Mouse (Mus musculus) small intestine, adult 2 months (tissue): ENCODE data around the gene Slc25a40.

Experiments
- CTCF ChIP-seq: fragments of 200-500 bp; IDR thresholded peaks from 2 replicates; pipeline ENCODE4 v1.5.1; 2012; ENCODE audit warnings: low read depth, mild to moderate bottlenecking, control low read depth, inconsistent platforms, low read length, moderate library complexity, mixed read lengths; ENCODE audit not compliant: insufficient replicate concordance, insufficient read length; ENCODE audit errors: extremely low read depth
- POLR2A ChIP-seq: fragments of 200-500 bp; IDR thresholded peaks from 2 replicates; pipeline ENCODE4 v1.6.1; 2012; ENCODE audit warnings: low read depth, mild to moderate bottlenecking, control low read depth, inconsistent platforms, low read length, moderate library complexity

GRCm38 (mm10) chr5:8422932-8423928 is 580 bp downstream of the Slc25a40 start:
- TF ChIP-seq CTCF (no peak), POLR2A (no peak)
